Mouse (Mus musculus): ENCODE data around the gene Ttc39b. TPM values are rescaled to one million over a fixed set of nuclear protein-coding genes. Genes with fewer than 3 reads are reported as not detected.

Ttc39b gene
- polyA plus RNA-seq, 1 experiment from 2014 or later: 3.5 TPM

GRCm38 (mm10) chr4:83317826-83318348, 6.2 kb downstream of the Ttc39b start:
- Histone ChIP-seq H3K4me3 (ENCODE audit: control insufficient read depth in 1 of 2, insufficient read depth in 1 of 2, low read depth in 1 of 2, low read length in 2 of 2) (no peak overlapping the region), H3K9me3 (ENCODE audit: control insufficient read depth, low read length) (no peaks in the 10 kb centered on the region), H3K27ac (replicated peaks in 1 of 2; ENCODE audit: control insufficient read depth in 1 of 2, insufficient read depth in 1 of 2, low read depth in 2 of 2, low read length in 2 of 2) (no peak overlapping the region), H3K4me1 (ENCODE audit: control insufficient read depth in 2 of 2, insufficient read depth in 2 of 2, low read length in 2 of 2) (peaks cover 4 to 12% of the 10 kb centered on the region in 2 experiments; a peak in 3 of 4 replicates), H3K27me3 (ENCODE audit: control insufficient read depth, insufficient read depth, low read length) (no peaks in the 10 kb centered on the region), H3K4me2 (ENCODE audit: low read length) (no peak overlapping the region), H3K9ac (ENCODE audit: low read length) (no peak overlapping the region), H3K36me3 (ENCODE audit: control insufficient read depth, insufficient read depth, low read length) (no peaks in the 10 kb centered on the region)
- ATAC-seq (ENCODE audit: insufficient number of reproducible peaks, insufficient read depth, low FRiP score, low read depth): no peak
- 72% methylated on average over 3 of the region's 3 CpGs for WGBS

- H3K4me1 ChIP-seq (ENCODE audit: control insufficient read depth in 2 of 2, insufficient read depth in 2 of 2, low read length in 2 of 2): peaks cover 4 to 12% of the 10 kb centered on the region in 2 experiments; a peak in 3 of 4 replicates
- H3K9me3 ChIP-seq (ENCODE audit: control insufficient read depth, low read length): no peaks in the 10 kb centered on the region
- ATAC-seq (ENCODE audit: insufficient number of reproducible peaks, insufficient read depth, low FRiP score, low read depth): no peak
- no peak overlapping the region for H3K27ac ChIP-seq (replicated peaks in 1 of 2; ENCODE audit: control insufficient read depth in 1 of 2, insufficient read depth in 1 of 2, low read depth in 2 of 2, low read length in 2 of 2)
- H3K36me3 ChIP-seq (ENCODE audit: control insufficient read depth, insufficient read depth, low read length): no peaks in the 10 kb centered on the region
- 73% methylated on average over 3 of the region's 3 CpGs for WGBS
- H3K27me3 ChIP-seq (ENCODE audit: control insufficient read depth, insufficient read depth, low read length): no peaks in the 10 kb centered on the region
- no peak overlapping the region for H3K9ac ChIP-seq (ENCODE audit: low read length)
- no peak overlapping the region for H3K4me3 ChIP-seq (ENCODE audit: control insufficient read depth in 1 of 2, insufficient read depth in 1 of 2, low read depth in 1 of 2, low read length in 2 of 2)
- no peak overlapping the region for H3K4me2 ChIP-seq (ENCODE audit: low read length)
These were observed 7.3 kb downstream of the Ttc39b start for GRCm38 (mm10) chr4:83316718-83317117.

GRCm38 (mm10) chr4:83315930-83316329, 8.1 kb downstream of the Ttc39b start:
- Histone ChIP-seq H3K4me3 (ENCODE audit: control insufficient read depth in 1 of 2, insufficient read depth in 1 of 2, low read depth in 1 of 2, low read length in 2 of 2) (no peak overlapping the region), H3K9me3 (ENCODE audit: control insufficient read depth, low read length) (no peaks in the 10 kb centered on the region), H3K4me1 (ENCODE audit: control insufficient read depth in 2 of 2, insufficient read depth in 2 of 2, low read length in 2 of 2) (peaks cover 4 to 12% of the 10 kb centered on the region in 2 experiments; a peak in 3 of 4 replicates), H3K27ac (replicated peaks in 1 of 2; ENCODE audit: control insufficient read depth in 1 of 2, insufficient read depth in 1 of 2, low read depth in 2 of 2, low read length in 2 of 2) (0 out of 4 replicates have a peak overlapping the region, but pooled peaks of 1 of the 2 experiments have one; percentile 9), H3K27me3 (ENCODE audit: control insufficient read depth, insufficient read depth, low read length) (no peaks in the 10 kb centered on the region), H3K9ac (ENCODE audit: low read length) (no peak overlapping the region), H3K36me3 (ENCODE audit: control insufficient read depth, insufficient read depth, low read length) (no peaks in the 10 kb centered on the region), H3K4me2 (ENCODE audit: low read length) (peak overlapping the region; percentile 59)
- 64% methylated on average over 4 of the region's 4 CpGs for WGBS
- no peak for ATAC-seq (ENCODE audit: insufficient number of reproducible peaks, insufficient read depth, low FRiP score, low read depth)

- no peaks in the 10 kb centered on the region for H3K9me3 ChIP-seq (ENCODE audit: control insufficient read depth, low read length)
- no peaks in the 10 kb centered on the region for H3K27me3 ChIP-seq (ENCODE audit: control insufficient read depth, insufficient read depth, low read length)
- no peaks in the 10 kb centered on the region for H3K36me3 ChIP-seq (ENCODE audit: control insufficient read depth, insufficient read depth, low read length)
- H3K27ac ChIP-seq (replicated peaks in 1 of 2; ENCODE audit: control insufficient read depth in 1 of 2, insufficient read depth in 1 of 2, low read depth in 2 of 2, low read length in 2 of 2): 0 out of 4 replicates have a peak overlapping the region, but pooled peaks of 1 of the 2 experiments have one; percentile 9
- peak overlapping the region; percentile 14 to 18; a peak in 2 of 4 replicates for H3K4me3 ChIP-seq (ENCODE audit: control insufficient read depth in 1 of 2, insufficient read depth in 1 of 2, low read depth in 1 of 2, low read length in 2 of 2)
- H3K4me1 ChIP-seq (ENCODE audit: control insufficient read depth in 2 of 2, insufficient read depth in 2 of 2, low read length in 2 of 2): peaks cover 4 to 12% of the 10 kb centered on the region in 2 experiments; a peak in 3 of 4 replicates
- no peak for ATAC-seq (ENCODE audit: insufficient number of reproducible peaks, insufficient read depth, low FRiP score, low read depth)
- peak overlapping the region; percentile 48 for H3K9ac ChIP-seq (ENCODE audit: low read length)
- peak overlapping the region; percentile 59 for H3K4me2 ChIP-seq (ENCODE audit: low read length)
- WGBS: 38% methylated on average over 13 of the region's 13 CpGs
These were observed 8.9 kb downstream of the Ttc39b start for GRCm38 (mm10) chr4:83314922-83315881.

GRCm38 (mm10) chr4:83314261-83314793, 9.7 kb downstream of the Ttc39b start:
- ATAC-seq (ENCODE audit: insufficient number of reproducible peaks, insufficient read depth, low FRiP score, low read depth): no peak
- Histone ChIP-seq H3K4me1 (ENCODE audit: control insufficient read depth in 2 of 2, insufficient read depth in 2 of 2, low read length in 2 of 2) (peaks cover 4 to 12% of the 10 kb centered on the region in 2 experiments; a peak in 3 of 4 replicates), H3K27me3 (ENCODE audit: control insufficient read depth, insufficient read depth, low read length) (no peaks in the 10 kb centered on the region), H3K4me3 (ENCODE audit: control insufficient read depth in 1 of 2, insufficient read depth in 1 of 2, low read depth in 1 of 2, low read length in 2 of 2) (no peak overlapping the region), H3K36me3 (ENCODE audit: control insufficient read depth, insufficient read depth, low read length) (no peaks in the 10 kb centered on the region), H3K4me2 (ENCODE audit: low read length) (no peak overlapping the region), H3K9ac (ENCODE audit: low read length) (no peak overlapping the region), H3K9me3 (ENCODE audit: control insufficient read depth, low read length) (no peaks in the 10 kb centered on the region), H3K27ac (replicated peaks in 1 of 2; ENCODE audit: control insufficient read depth in 1 of 2, insufficient read depth in 1 of 2, low read depth in 2 of 2, low read length in 2 of 2) (no peak overlapping the region)
- 88% methylated on average over 7 of the region's 7 CpGs for WGBS

- Histone ChIP-seq H3K27me3 (ENCODE audit: control insufficient read depth, insufficient read depth, low read length) (no peaks in the 10 kb centered on the region), H3K9ac (ENCODE audit: low read length) (no peak overlapping the region), H3K36me3 (ENCODE audit: control insufficient read depth, insufficient read depth, low read length) (no peaks in the 10 kb centered on the region), H3K4me2 (ENCODE audit: low read length) (no peak overlapping the region), H3K4me1 (ENCODE audit: control insufficient read depth in 2 of 2, insufficient read depth in 2 of 2, low read length in 2 of 2) (peaks cover 9 to 26% of the 10 kb centered on the region in 2 experiments), H3K27ac (replicated peaks in 1 of 2; ENCODE audit: control insufficient read depth in 1 of 2, insufficient read depth in 1 of 2, low read depth in 2 of 2, low read length in 2 of 2) (no peak overlapping the region), H3K4me3 (ENCODE audit: control insufficient read depth in 1 of 2, insufficient read depth in 1 of 2, low read depth in 1 of 2, low read length in 2 of 2) (no peak overlapping the region), H3K9me3 (ENCODE audit: control insufficient read depth, low read length) (no peaks in the 10 kb centered on the region)
- WGBS: 58% methylated on average over 4 of the region's 4 CpGs
- ATAC-seq (ENCODE audit: insufficient number of reproducible peaks, insufficient read depth, low FRiP score, low read depth): no peak
These were observed 11.7 kb downstream of the Ttc39b start for GRCm38 (mm10) chr4:83312336-83312735.

GRCm38 (mm10) chr4:83311481-83311880, 12.6 kb downstream of the Ttc39b start:
- Histone ChIP-seq H3K9me3 (ENCODE audit: control insufficient read depth, low read length) (no peaks in the 10 kb centered on the region), H3K4me1 (ENCODE audit: control insufficient read depth in 2 of 2, insufficient read depth in 2 of 2, low read length in 2 of 2) (peaks cover 9 to 26% of the 10 kb centered on the region in 2 experiments), H3K27me3 (ENCODE audit: control insufficient read depth, insufficient read depth, low read length) (no peaks in the 10 kb centered on the region), H3K9ac (ENCODE audit: low read length) (no peak overlapping the region), H3K4me3 (ENCODE audit: control insufficient read depth in 1 of 2, insufficient read depth in 1 of 2, low read depth in 1 of 2, low read length in 2 of 2) (no peak overlapping the region), H3K27ac (replicated peaks in 1 of 2; ENCODE audit: control insufficient read depth in 1 of 2, insufficient read depth in 1 of 2, low read depth in 2 of 2, low read length in 2 of 2) (no peak overlapping the region), H3K36me3 (ENCODE audit: control insufficient read depth, insufficient read depth, low read length) (no peaks in the 10 kb centered on the region), H3K4me2 (ENCODE audit: low read length) (no peak overlapping the region)
- WGBS: 81% methylated on average over 8 of the region's 8 CpGs
- no peak for ATAC-seq (ENCODE audit: insufficient number of reproducible peaks, insufficient read depth, low FRiP score, low read depth)

Measured in heart, embryonic 14.5 days (tissue).